Mouse (Mus musculus): Measurements from ENCODE around the gene 4930562C15Rik.

DNA sequence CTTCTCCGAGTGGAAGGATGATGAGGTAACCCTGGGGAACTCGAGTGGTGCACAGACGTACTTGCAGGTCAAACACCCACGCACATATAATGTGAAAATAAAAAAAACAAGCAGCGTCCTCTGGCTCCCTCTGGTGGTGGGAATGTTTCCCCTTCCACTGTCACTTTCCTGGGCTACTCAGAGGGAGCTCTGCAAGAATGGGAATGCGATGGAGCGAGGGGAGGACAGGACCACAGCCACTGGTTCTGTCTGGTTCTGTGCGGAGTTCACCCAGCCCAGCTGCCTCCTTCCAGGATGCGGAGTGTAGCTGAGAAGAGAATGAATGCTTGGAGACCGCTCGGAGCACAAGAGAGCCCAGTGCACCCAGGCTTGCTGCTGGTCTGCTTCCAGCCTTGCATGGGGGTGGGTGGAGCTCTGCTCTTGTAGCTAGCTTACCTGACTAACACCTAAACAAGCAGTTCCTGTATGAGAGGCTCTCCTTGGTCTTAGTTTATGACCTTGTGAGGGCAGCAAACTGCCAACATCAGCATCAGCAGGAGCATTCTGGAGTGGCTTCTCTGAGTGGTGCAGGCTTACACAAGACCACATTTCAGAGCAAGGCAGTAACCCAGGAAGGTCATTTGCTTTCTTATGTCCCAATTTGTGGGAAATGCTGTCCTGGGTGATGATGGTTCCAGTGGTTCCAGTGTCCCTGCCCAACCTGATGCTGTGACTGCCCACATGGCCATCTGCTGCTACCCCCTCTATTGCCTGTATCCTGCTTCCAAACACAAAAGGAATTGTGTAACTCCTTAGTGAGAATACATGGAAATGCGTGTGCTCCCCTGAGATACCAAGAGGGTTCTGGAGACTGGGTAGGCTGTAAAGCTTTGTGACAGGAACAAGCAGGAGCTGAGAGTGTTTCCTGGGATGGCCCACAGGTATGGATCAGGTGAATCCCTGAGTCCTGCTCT lies 78.8 kb downstream of the 4930562C15Rik start:
- peak; percentile 71 for TF ChIP-seq CTCF (IDR thresholded peaks at IDR 0.05; ENCODE audit: control insufficient read depth, insufficient read depth, insufficient read length)
- TF ChIP-seq USF1 (IDR thresholded peaks at IDR 0.05; ENCODE audit: low read depth): no peak
- TF ChIP-seq MAX (IDR thresholded peaks at IDR 0.05): no peak
- no peak for TF ChIP-seq MYOD1 (IDR thresholded peaks at IDR 0.05; ENCODE audit: control insufficient read depth, insufficient read length, low read depth)

All from C2C12 (cell line).